Mouse (Mus musculus) heart, adult 18-20 months (tissue): Measurements from ENCODE around the gene Nav2. TPM values are rescaled to one million over a fixed set of nuclear protein-coding genes. Genes with fewer than 3 reads are reported as not detected.
A peak's percentile ranks its signal among the peaks of the same experiment; 100 is the strongest.

ENCODE experiments used
- DNase-seq, 2 experiments: peaks; one replicate each; pipeline ENCODE4 v3.0.0; 2021 to 2022; ENCODE audit warnings: mixed read lengths in 1 of 2
- total RNA-seq, 2 experiments: library from RNA; stranded (reverse); gene quantifications; 2 replicates each; pipeline ENCODE4 v1.2.3; 2021

The Nav2 gene
- total RNA-seq, 2 experiments from 2014 or later, result 35.5 to 45.2 TPM

- peak; percentile 19 to 25 for DNase-seq
These were observed 725.0 kb downstream of the Nav2 start for GRCm38 (mm10) chr7:49633375-49633956.

GRCm38 (mm10) chr7:49634291-49635073 lies 726.0 kb downstream of the Nav2 start:
- DNase-seq, result peak in 1 of 2 experiments; percentile 29

GRCm38 (mm10) chr7:49635074-49635621 lies 726.6 kb downstream of the Nav2 start:
- DNase-seq, result peak in 1 of 2 experiments; percentile 29

GRCm38 (mm10) chr7:49635971-49636370 lies 727.5 kb downstream of the Nav2 start:
- DNase-seq, result no peak

- no peak for DNase-seq
These were observed 728.1 kb downstream of the Nav2 start, which contains the start of gene Dbx1 for GRCm38 (mm10) chr7:49636491-49637115. TSS of gene Dbx1 (minus strand) at chr7:49636849.

- no peak for DNase-seq
These were observed 728.8 kb downstream of the Nav2 start for GRCm38 (mm10) chr7:49637281-49637680.

GRCm38 (mm10) chr7:49637851-49638663 lies 729.5 kb downstream of the Nav2 start:
- no peak for DNase-seq

- DNase-seq, result no peak
These were observed 730.6 kb downstream of the Nav2 start for GRCm38 (mm10) chr7:49638941-49639776.

- DNase-seq, result no peak
These were observed 731.6 kb downstream of the Nav2 start for GRCm38 (mm10) chr7:49639864-49640708.

- DNase-seq, result no peak
These were observed 732.3 kb downstream of the Nav2 start for GRCm38 (mm10) chr7:49640709-49641305.

Other genes with a start within 250 kb of the Nav2 start
- gene Zdhhc13, start 119.7 kb upstream of the Nav2 start, total RNA-seq, result 10 to 100 TPM; 11.2 to 13.8 TPM
- gene Csrp3, start 60.7 kb upstream of the Nav2 start, total RNA-seq, result 1,000 to 10,000 TPM; 1,990 to 2,288 TPM
- under 1 TPM; 0.45 to 0.82 TPM for gene E2f8, start 27.1 kb upstream of the Nav2 start, total RNA-seq